Mouse (Mus musculus): Measurements from ENCODE around the gene Pglyrp2. TPM values are rescaled to one million over a fixed set of nuclear protein-coding genes. Genes with fewer than 3 reads are reported as not detected.

Gene Pglyrp2
- polyA plus RNA-seq (2014; fragmentation: Nextera tagmentation; extraction: Ambion mirVana): not detected in 2 replicates

GRCm38 (mm10) chr17:32424034-32424433, at the start of gene Pglyrp2:
TSS of gene Pglyrp2 (minus strand) at chr17:32424167.
- 92% methylated on average over 2 of the region's 2 CpGs for WGBS
- ATAC-seq (ENCODE audit: low FRiP score, low TSS enrichment) (no peak), DNase-seq (no peak)
- Histone ChIP-seq H3K4me1 (ENCODE audit: control insufficient read depth, insufficient read depth, low read length) (no peaks in the 10 kb centered on the region), H3K27me3 (ENCODE audit: control insufficient read depth, insufficient read depth, low read length) (no peaks in the 10 kb centered on the region), H3K9ac (replicated peaks; ENCODE audit: low read length) (no peak within 1 kb of the TSS), H3K27ac (replicated peaks; ENCODE audit: low read depth, low read length) (no peak within 1 kb of the TSS), H3K9me3 (ENCODE audit: control insufficient read depth, low read length) (no peaks in the 10 kb centered on the region), H3K36me3 (ENCODE audit: control insufficient read depth, insufficient read depth, low read length) (no peaks in the 10 kb centered on the region), H3K4me3 (replicated peaks; ENCODE audit: low read depth, low read length) (no peak within 1 kb of the TSS), H3K4me2 (ENCODE audit: low read length) (no peak within 1 kb of the TSS)

- Histone ChIP-seq H3K27ac (replicated peaks; ENCODE audit: low read depth, low read length) (no peak overlapping the region), H3K4me2 (ENCODE audit: low read length) (no peak overlapping the region), H3K4me1 (ENCODE audit: control insufficient read depth, insufficient read depth, low read length) (no peaks in the 10 kb centered on the region), H3K9ac (replicated peaks; ENCODE audit: low read length) (no peak overlapping the region), H3K36me3 (ENCODE audit: control insufficient read depth, insufficient read depth, low read length) (no peaks in the 10 kb centered on the region), H3K9me3 (ENCODE audit: control insufficient read depth, low read length) (no peaks in the 10 kb centered on the region), H3K4me3 (replicated peaks; ENCODE audit: low read depth, low read length) (no peak overlapping the region), H3K27me3 (ENCODE audit: control insufficient read depth, insufficient read depth, low read length) (no peaks in the 10 kb centered on the region)
- ATAC-seq (ENCODE audit: low FRiP score, low TSS enrichment): no peak
- DNase-seq: no peak
- 74% methylated on average over 7 of the region's 7 CpGs for WGBS
Observed at GRCm38 (mm10) chr17:32472176-32472575, 48.2 kb upstream of the Pglyrp2 start.

GRCm38 (mm10) chr17:32470795-32471194, 46.8 kb upstream of the Pglyrp2 start:
- Histone ChIP-seq H3K36me3 (ENCODE audit: control insufficient read depth, insufficient read depth, low read length) (no peaks in the 10 kb centered on the region), H3K27ac (replicated peaks; ENCODE audit: low read depth, low read length) (no peak overlapping the region), H3K27me3 (ENCODE audit: control insufficient read depth, insufficient read depth, low read length) (no peaks in the 10 kb centered on the region), H3K4me3 (replicated peaks; ENCODE audit: low read depth, low read length) (no peak overlapping the region), H3K4me2 (ENCODE audit: low read length) (no peak overlapping the region), H3K9me3 (ENCODE audit: control insufficient read depth, low read length) (no peaks in the 10 kb centered on the region), H3K9ac (replicated peaks; ENCODE audit: low read length) (no peak overlapping the region), H3K4me1 (ENCODE audit: control insufficient read depth, insufficient read depth, low read length) (no peaks in the 10 kb centered on the region)
- DNase-seq (no peak), ATAC-seq (ENCODE audit: low FRiP score, low TSS enrichment) (no peak)
- 84% methylated on average over 4 of the region's 4 CpGs for WGBS

GRCm38 (mm10) chr17:32468494-32468893, 44.5 kb upstream of the Pglyrp2 start:
- Histone ChIP-seq H3K4me1 (ENCODE audit: control insufficient read depth, insufficient read depth, low read length) (no peaks in the 10 kb centered on the region), H3K4me3 (replicated peaks; ENCODE audit: low read depth, low read length) (no peak overlapping the region), H3K36me3 (ENCODE audit: control insufficient read depth, insufficient read depth, low read length) (no peaks in the 10 kb centered on the region), H3K4me2 (ENCODE audit: low read length) (no peak overlapping the region), H3K9ac (replicated peaks; ENCODE audit: low read length) (no peak overlapping the region), H3K9me3 (ENCODE audit: control insufficient read depth, low read length) (no peaks in the 10 kb centered on the region), H3K27ac (replicated peaks; ENCODE audit: low read depth, low read length) (no peak overlapping the region), H3K27me3 (ENCODE audit: control insufficient read depth, insufficient read depth, low read length) (no peaks in the 10 kb centered on the region)
- ATAC-seq (ENCODE audit: low FRiP score, low TSS enrichment) (no peak), DNase-seq (no peak)
- 55% methylated on average over 7 of the region's 7 CpGs for WGBS

- H3K9me3 ChIP-seq (ENCODE audit: control insufficient read depth, low read length): no peaks in the 10 kb centered on the region
- no peak overlapping the region for H3K4me3 ChIP-seq (replicated peaks; ENCODE audit: low read depth, low read length)
- WGBS: 64% methylated on average over 2 of the region's 2 CpGs
- peaks cover 7% of the 10 kb centered on the region; the same call in 1 of the 2 replicates for H3K4me1 ChIP-seq (ENCODE audit: control insufficient read depth, insufficient read depth, low read length)
- no peak for ATAC-seq (ENCODE audit: low FRiP score, low TSS enrichment)
- no peak overlapping the region for H3K9ac ChIP-seq (replicated peaks; ENCODE audit: low read length)
- H3K27ac ChIP-seq (replicated peaks; ENCODE audit: low read depth, low read length): no peak overlapping the region
- H3K36me3 ChIP-seq (ENCODE audit: control insufficient read depth, insufficient read depth, low read length): no peaks in the 10 kb centered on the region
- H3K27me3 ChIP-seq (ENCODE audit: control insufficient read depth, insufficient read depth, low read length): no peaks in the 10 kb centered on the region
- no peak overlapping the region for H3K4me2 ChIP-seq (ENCODE audit: low read length)
- DNase-seq: no peak
Observed at GRCm38 (mm10) chr17:32454997-32455396, 31.0 kb upstream of the Pglyrp2 start.

- Histone ChIP-seq H3K9ac (replicated peaks; ENCODE audit: low read length) (no peak overlapping the region), H3K27me3 (ENCODE audit: control insufficient read depth, insufficient read depth, low read length) (no peaks in the 10 kb centered on the region), H3K9me3 (ENCODE audit: control insufficient read depth, low read length) (no peaks in the 10 kb centered on the region), H3K4me3 (replicated peaks; ENCODE audit: low read depth, low read length) (no peak overlapping the region), H3K27ac (replicated peaks; ENCODE audit: low read depth, low read length) (no peak overlapping the region), H3K4me1 (ENCODE audit: control insufficient read depth, insufficient read depth, low read length) (peaks cover 7% of the 10 kb centered on the region; the same call in 1 of the 2 replicates), H3K36me3 (ENCODE audit: control insufficient read depth, insufficient read depth, low read length) (no peaks in the 10 kb centered on the region), H3K4me2 (ENCODE audit: low read length) (no peak overlapping the region)
- DNase-seq (no peak), ATAC-seq (ENCODE audit: low FRiP score, low TSS enrichment) (no peak)
- WGBS: 78% methylated on average over 4 of the region's 4 CpGs
Observed at GRCm38 (mm10) chr17:32454188-32454587, 30.2 kb upstream of the Pglyrp2 start.

GRCm38 (mm10) chr17:32452482-32452881, 28.5 kb upstream of the Pglyrp2 start, which contains the start of gene Cyp4f39:
TSS of gene Cyp4f39 (plus strand) at chr17:32452723.
- Histone ChIP-seq H3K4me1 (ENCODE audit: control insufficient read depth, insufficient read depth, low read length) (peaks cover 7% of the 10 kb centered on the region; the same call in 1 of the 2 replicates), H3K36me3 (ENCODE audit: control insufficient read depth, insufficient read depth, low read length) (no peaks in the 10 kb centered on the region), H3K27ac (replicated peaks; ENCODE audit: low read depth, low read length) (no peak within 1 kb of the TSS), H3K4me2 (ENCODE audit: low read length) (peak within 1 kb of the TSS; percentile 57), H3K9me3 (ENCODE audit: control insufficient read depth, low read length) (no peaks in the 10 kb centered on the region), H3K4me3 (replicated peaks; ENCODE audit: low read depth, low read length) (peak within 1 kb of the TSS; percentile 25), H3K9ac (replicated peaks; ENCODE audit: low read length) (peak within 1 kb of the TSS; percentile 49), H3K27me3 (ENCODE audit: control insufficient read depth, insufficient read depth, low read length) (no peaks in the 10 kb centered on the region)
- DNase-seq: peak; percentile 46
- WGBS: under 1% methylated on average over 19 of the region's 19 CpGs
- no peak for ATAC-seq (ENCODE audit: low FRiP score, low TSS enrichment)

GRCm38 (mm10) chr17:32450844-32451537, 27.0 kb upstream of the Pglyrp2 start:
- no peak overlapping the region for H3K9ac ChIP-seq (replicated peaks; ENCODE audit: low read length)
- no peaks in the 10 kb centered on the region for H3K9me3 ChIP-seq (ENCODE audit: control insufficient read depth, low read length)
- no peak overlapping the region for H3K4me2 ChIP-seq (ENCODE audit: low read length)
- no peak overlapping the region for H3K4me3 ChIP-seq (replicated peaks; ENCODE audit: low read depth, low read length)
- H3K36me3 ChIP-seq (ENCODE audit: control insufficient read depth, insufficient read depth, low read length): no peaks in the 10 kb centered on the region
- peaks cover 7% of the 10 kb centered on the region; the same call in 1 of the 2 replicates for H3K4me1 ChIP-seq (ENCODE audit: control insufficient read depth, insufficient read depth, low read length)
- 73% methylated on average over 2 of the region's 2 CpGs for whole genome bisulfite sequencing
- no peak for DNase-seq
- no peak overlapping the region for H3K27ac ChIP-seq (replicated peaks; ENCODE audit: low read depth, low read length)
- H3K27me3 ChIP-seq (ENCODE audit: control insufficient read depth, insufficient read depth, low read length): no peaks in the 10 kb centered on the region
- no peak for ATAC-seq (ENCODE audit: low FRiP score, low TSS enrichment)

- no peak for DNase-seq
- Histone ChIP-seq H3K9me3 (ENCODE audit: control insufficient read depth, low read length) (no peaks in the 10 kb centered on the region), H3K27me3 (ENCODE audit: control insufficient read depth, insufficient read depth, low read length) (no peaks in the 10 kb centered on the region), H3K4me3 (replicated peaks; ENCODE audit: low read depth, low read length) (no peak overlapping the region), H3K27ac (replicated peaks; ENCODE audit: low read depth, low read length) (no peak overlapping the region), H3K4me2 (ENCODE audit: low read length) (no peak overlapping the region), H3K36me3 (ENCODE audit: control insufficient read depth, insufficient read depth, low read length) (no peaks in the 10 kb centered on the region), H3K9ac (replicated peaks; ENCODE audit: low read length) (no peak overlapping the region), H3K4me1 (ENCODE audit: control insufficient read depth, insufficient read depth, low read length) (peaks cover 7% of the 10 kb centered on the region; the same call in 1 of the 2 replicates)
- WGBS: 90% methylated on average over 1 of the region's 1 CpGs
- ATAC-seq (ENCODE audit: low FRiP score, low TSS enrichment): no peak
Observed at GRCm38 (mm10) chr17:32449042-32449441, 25.1 kb upstream of the Pglyrp2 start.

All from midbrain, embryonic 14.5 days (tissue).